Mouse (Mus musculus) stomach, postnatal 0 days (tissue): ENCODE results near the gene Dlg1.

Experiments
- CTCF ChIP-seq: IDR thresholded peaks from 2 replicates; pipeline ENCODE4 v1.5.1; 2016; ENCODE audit warnings: antibody characterized with exemption, low read depth, mild to moderate bottlenecking, moderate library complexity
- EP300 ChIP-seq: optimal IDR thresholded peaks from 2 replicates; pipeline ENCODE3; 2016; ENCODE audit warnings: antibody characterized with exemption

- TF ChIP-seq CTCF (no peak), EP300 (no peak)
Measured at GRCm38 (mm10) chr16:31695286-31696020, 32.2 kb downstream of the Dlg1 start.
